Mouse (Mus musculus) bone marrow macrophage, adult 2 months (primary cell): ENCODE results near the gene B430218F22Rik. TPM values are rescaled to one million over a fixed set of nuclear protein-coding genes. Genes with fewer than 3 reads are reported as not detected.

Experiments
- H3K27ac ChIP-seq: 2 replicates; pipeline ENCODE4 v1.5.1; 2012; ENCODE audit warnings: low read depth, low read length; ENCODE audit not compliant: insufficient read depth
- H3K4me1 ChIP-seq: 2 replicates; pipeline ENCODE4 v1.6.1; 2012; ENCODE audit warnings: low read length; ENCODE audit not compliant: control insufficient read depth, insufficient read depth
- H3K4me3 ChIP-seq: 2 replicates; pipeline ENCODE4 v1.5.1; 2012; ENCODE audit warnings: mild to moderate bottlenecking, low read length, moderate library complexity; ENCODE audit not compliant: insufficient read depth
- CTCF ChIP-seq: IDR thresholded peaks from 2 replicates; pipeline ENCODE4 v1.5.1; 2012; ENCODE audit warnings: low read depth, mild to moderate bottlenecking, low read length, moderate library complexity
- POLR2A ChIP-seq: IDR thresholded peaks from 2 replicates; pipeline ENCODE4 v1.6.1; 2012; ENCODE audit warnings: mild to moderate bottlenecking, low read depth, low read length, borderline replicate concordance
- polyA plus RNA-seq: library from polyadenylated mRNA; stranded (reverse); fragments of >200 nt; gene quantifications from 2 replicates; pipeline ENCODE4 v1.2.4, GENCODE M21; 2012; ENCODE audit not compliant: missing spikeins, insufficient read depth, insufficient read length

Gene B430218F22Rik
- polyA plus RNA-seq, 1 experiment: not detected

DNA sequence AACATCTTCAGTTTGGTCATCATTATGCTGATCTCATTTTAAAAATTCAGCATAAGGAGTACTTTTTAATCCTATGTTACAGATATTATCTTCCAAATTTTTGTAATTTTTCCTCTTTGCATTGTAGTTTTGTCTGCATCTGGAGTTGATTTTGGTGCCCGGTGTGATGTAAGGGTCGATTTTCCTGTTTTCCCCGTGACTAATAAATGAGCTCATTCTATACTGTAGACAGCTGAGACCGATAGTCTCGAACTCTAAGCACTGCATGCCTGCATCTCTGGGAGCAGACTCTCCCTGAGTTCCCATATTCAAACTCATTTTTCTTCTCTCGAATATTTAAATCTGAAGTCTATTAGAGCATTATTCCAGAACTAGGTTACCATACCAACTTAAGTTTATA lies 13.9 kb downstream of the B430218F22Rik start:
- Histone ChIP-seq H3K27ac (no peak overlapping the region), H3K4me1 (no peaks in the 10 kb centered on the region), H3K4me3 (no peak overlapping the region)
- TF ChIP-seq POLR2A: no peak
- TF ChIP-seq CTCF: no peak

DNA sequence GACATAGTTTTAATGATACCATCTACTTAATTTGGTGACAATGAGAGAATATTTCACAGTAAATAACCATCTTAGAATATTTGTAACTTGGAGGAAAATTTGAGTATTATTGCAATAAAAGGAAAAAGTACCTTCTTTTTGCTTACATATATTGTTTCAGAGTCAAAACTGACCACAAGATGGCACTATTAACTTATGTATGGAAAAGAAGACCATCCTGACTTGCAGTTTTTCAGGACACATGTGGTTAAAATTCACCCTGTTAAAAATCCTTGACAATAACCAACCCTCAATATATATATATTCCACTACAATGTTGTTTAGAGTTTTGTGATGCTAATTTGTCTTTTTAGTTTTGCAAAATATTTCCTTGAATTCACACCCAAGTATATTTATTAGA lies 17.1 kb downstream of the B430218F22Rik start:
- Histone ChIP-seq H3K4me1 (no peaks in the 10 kb centered on the region), H3K4me3 (no peak overlapping the region), H3K27ac (no peak overlapping the region)
- no peak for TF ChIP-seq POLR2A
- no peak for TF ChIP-seq CTCF

DNA sequence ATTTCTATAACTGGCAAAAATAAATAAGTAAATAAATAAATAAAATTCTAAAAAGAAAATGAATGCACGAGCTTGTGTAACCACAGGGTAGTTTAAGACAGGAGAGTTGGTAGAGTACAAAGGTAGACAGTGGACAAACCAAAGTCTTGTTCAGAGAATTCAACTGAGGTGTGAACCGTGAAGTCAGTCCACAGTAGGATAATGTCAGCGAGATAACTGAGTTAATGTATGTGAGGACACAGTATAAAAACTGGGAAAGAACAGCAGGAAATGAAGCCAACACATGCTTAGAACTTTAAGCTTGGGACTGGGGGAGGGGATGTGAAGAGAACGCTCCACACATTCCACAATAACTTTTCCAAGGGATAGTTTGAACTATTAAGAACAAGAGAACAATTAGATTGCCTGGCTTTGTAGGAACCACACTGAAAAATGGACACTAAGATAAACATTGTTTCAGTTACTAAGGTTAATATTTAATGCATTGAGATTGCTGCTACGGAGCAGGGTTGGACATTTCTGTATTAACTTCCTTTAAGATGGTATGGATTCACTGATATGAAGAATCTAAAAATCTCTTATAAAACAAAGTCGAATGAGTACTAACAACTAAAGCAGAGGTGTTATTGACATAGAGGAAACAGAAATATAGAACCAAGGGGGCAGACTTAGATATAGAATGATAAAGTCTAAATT lies 25.0 kb downstream of the B430218F22Rik start:
- TF ChIP-seq POLR2A (no peak), CTCF (no peak)
- Histone ChIP-seq H3K4me1 (no peaks in the 10 kb centered on the region), H3K4me3 (no peak overlapping the region)

DNA sequence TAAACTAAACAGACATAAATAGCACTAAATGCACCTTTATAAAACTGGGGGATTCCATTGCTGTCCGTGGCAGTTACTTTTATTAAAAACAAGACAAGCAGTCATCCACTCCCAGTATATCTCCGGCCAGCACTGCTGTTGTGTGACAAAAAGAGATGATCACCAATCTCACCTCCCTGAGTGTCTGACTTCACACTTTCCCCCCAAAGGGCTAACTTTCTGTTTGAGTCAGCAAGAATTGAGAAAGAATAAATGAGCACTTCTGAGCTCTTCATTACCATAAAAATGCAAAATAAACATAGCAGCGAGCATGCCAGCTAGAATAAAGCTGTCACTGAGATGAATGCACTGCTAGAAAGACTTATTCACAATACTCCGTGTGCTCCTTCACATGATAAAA lies 31.7 kb downstream of the B430218F22Rik start:
- Histone ChIP-seq H3K4me1 (peaks cover 13% of the 10 kb centered on the region), H3K27ac (no peak overlapping the region), H3K4me3 (no peak overlapping the region)
- no peak for TF ChIP-seq POLR2A
- TF ChIP-seq CTCF: no peak

More for the DNA sequence above, 25.0 kb downstream of the B430218F22Rik start:
- no peak overlapping the region for H3K27ac ChIP-seq

DNA sequence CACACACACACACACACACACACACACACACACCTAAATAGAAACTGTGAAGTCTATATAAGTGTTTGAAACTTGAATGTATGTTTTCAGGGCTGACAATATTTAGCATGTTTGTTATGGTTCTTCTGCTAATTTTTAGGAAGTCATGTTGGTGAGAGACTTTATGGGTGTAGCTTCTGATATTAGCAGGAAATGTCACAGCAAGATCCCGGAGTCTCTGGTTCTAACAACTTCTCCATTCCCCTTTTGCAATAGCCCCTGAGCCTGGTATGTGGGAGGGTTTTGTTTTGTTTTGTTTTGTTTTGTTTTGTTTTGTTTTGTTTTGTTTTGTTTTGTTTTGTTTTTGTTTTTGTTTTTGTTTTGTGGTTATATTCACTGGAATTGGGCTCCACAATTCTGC lies 34.0 kb downstream of the B430218F22Rik start:
- Histone ChIP-seq H3K4me3 (no peak overlapping the region), H3K4me1 (peaks cover 17% of the 10 kb centered on the region), H3K27ac (peak overlapping the region; percentile 58)
- TF ChIP-seq POLR2A: no peak
- no peak for TF ChIP-seq CTCF

DNA sequence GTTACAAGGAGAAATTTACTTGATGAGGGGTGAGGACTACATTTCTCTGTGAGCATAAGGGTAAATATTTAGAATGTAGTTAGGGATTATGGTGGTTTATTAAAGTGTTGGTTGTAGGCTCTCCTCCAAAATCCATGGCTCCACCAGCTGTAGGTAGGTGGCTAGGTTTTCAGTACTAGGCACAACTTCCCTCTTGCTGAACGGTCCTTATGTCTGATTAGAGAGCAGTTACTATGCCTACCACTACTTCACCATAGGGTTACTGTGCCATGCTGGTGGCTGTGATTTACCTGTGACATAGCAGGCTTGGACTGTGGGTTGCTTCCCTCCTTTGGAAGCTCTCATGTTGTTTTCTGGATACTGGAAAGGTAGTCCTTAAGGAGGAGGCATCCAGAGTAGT lies 34.4 kb downstream of the B430218F22Rik start:
- no peak for TF ChIP-seq POLR2A
- TF ChIP-seq CTCF: no peak
- H3K4me3 ChIP-seq: no peak overlapping the region
- H3K27ac ChIP-seq: peak overlapping the region; percentile 58
- H3K4me1 ChIP-seq: peaks cover 17% of the 10 kb centered on the region

Other genes with a start within 250 kb of the B430218F22Rik start
- gene Mrps30, start 622 bp downstream of the B430218F22Rik start, polyA plus RNA-seq: 12.3 and 13.1 TPM in 2 replicates